Mouse (Mus musculus): ENCODE measurements around the gene Ptchd4.

- no peak for TF ChIP-seq EP300 (IDR thresholded peaks at IDR 0.05; ENCODE audit: insufficient read depth, low read depth, low read length)
- no peak for TF ChIP-seq CTCF (IDR thresholded peaks at IDR 0.05)
- no peak for TF ChIP-seq POLR2A (IDR thresholded peaks at IDR 0.05; ENCODE audit: insufficient read depth, low read depth, low read length)
Measured at GRCm38 (mm10) chr17:42393086-42393485, 77.3 kb downstream of the Ptchd4 start.
